Mouse (Mus musculus) testis, adult 2 months (tissue): Measurements from ENCODE around the gene Epb41. TPM values are rescaled to one million over a fixed set of nuclear protein-coding genes. Genes with fewer than 3 reads are reported as not detected.

Source experiments
- H3K27ac ChIP-seq: fragments of 200-500 bp; 2 replicates; pipeline ENCODE4 v1.5.1; 2012; ENCODE audit warnings: low read depth, low read length; ENCODE audit not compliant: control insufficient read depth, insufficient read depth
- H3K27me3 ChIP-seq: fragments of 200-500 bp; 2 replicates; pipeline ENCODE4 v1.6.1; 2012; ENCODE audit warnings: mild to moderate bottlenecking, low read length, moderate library complexity; ENCODE audit not compliant: control insufficient read depth, insufficient read depth
- H3K36me3 ChIP-seq: fragments of 200-500 bp; 2 replicates; pipeline ENCODE4 v1.6.1; 2012; ENCODE audit warnings: mild to moderate bottlenecking, low read length; ENCODE audit not compliant: control insufficient read depth, insufficient read depth
- H3K4me1 ChIP-seq: fragments of 200-500 bp; 2 replicates; pipeline ENCODE4 v1.6.1; 2012; ENCODE audit warnings: low read length; ENCODE audit not compliant: control insufficient read depth, insufficient read depth
- H3K4me3 ChIP-seq: fragments of 200-500 bp; 2 replicates; pipeline ENCODE4 v1.5.1; 2012; ENCODE audit warnings: low read depth, mild to moderate bottlenecking, low read length, moderate library complexity, mixed read lengths; ENCODE audit not compliant: control insufficient read depth
- CTCF ChIP-seq: fragments of 200-500 bp; IDR thresholded peaks from 2 replicates; pipeline ENCODE4 v1.5.1; 2012; ENCODE audit warnings: low read depth, mild to moderate bottlenecking, inconsistent platforms, low read length, moderate library complexity; ENCODE audit not compliant: control insufficient read depth, insufficient read depth, insufficient replicate concordance
- POLR2A ChIP-seq: fragments of 200-500 bp; IDR thresholded peaks from 2 replicates; pipeline ENCODE4 v1.6.1; 2012; ENCODE audit warnings: low read depth, mild to moderate bottlenecking, inconsistent platforms, low read length, moderate library complexity; ENCODE audit not compliant: control insufficient read depth
- polyA plus RNA-seq: library from polyadenylated mRNA; depleted of rRNA; stranded (reverse); fragments of >200 nt; gene quantifications from 2 replicates; pipeline ENCODE4 v1.2.3, GENCODE M21; 2012

The Epb41 gene
- polyA plus RNA-seq, 1 experiment = 8.7 TPM

DNA sequence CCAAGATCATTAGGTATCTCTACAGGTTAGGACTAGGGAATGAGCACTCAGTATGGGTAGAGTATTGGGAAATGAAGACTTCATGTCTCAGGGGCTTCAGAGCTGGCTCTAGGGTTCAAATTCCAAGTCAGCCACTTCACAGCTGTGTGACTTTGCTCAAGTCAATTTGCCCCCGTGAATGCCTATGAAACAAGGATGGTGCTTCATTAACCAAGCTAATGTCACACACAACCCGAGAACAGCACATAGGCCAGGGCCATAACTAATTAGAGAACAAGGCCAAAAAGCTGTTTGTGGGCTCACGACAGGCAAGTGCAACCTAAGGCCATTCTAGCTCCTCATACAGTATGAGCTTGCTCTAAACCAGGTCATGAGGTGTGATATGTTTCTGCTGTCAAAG is 3.0 kb downstream of the Epb41 start:
- H3K4me3 ChIP-seq = no peak overlapping the region
- H3K27me3 ChIP-seq = peaks cover 3% of the 10 kb centered on the region; the same call in 1 of the 2 replicates
- no peaks in the 10 kb centered on the region for H3K36me3 ChIP-seq
- H3K27ac ChIP-seq = no peak overlapping the region
- TF ChIP-seq CTCF = no peak
- TF ChIP-seq POLR2A = no peak
- H3K4me1 ChIP-seq = peaks cover 19% of the 10 kb centered on the region

- H3K36me3 ChIP-seq = no peaks in the 10 kb centered on the region
- TF ChIP-seq CTCF (no peak), POLR2A (no peak)
- H3K4me1 ChIP-seq = peaks cover 15% of the 10 kb centered on the region
- H3K27ac ChIP-seq = no peak overlapping the region
- H3K4me3 ChIP-seq = no peak overlapping the region
- H3K27me3 ChIP-seq = peaks cover 3% of the 10 kb centered on the region; the same call in 1 of the 2 replicates
These were observed 3.4 kb downstream of the Epb41 start for GRCm38 (mm10) chr4:132071674-132072073.

- TF ChIP-seq POLR2A (no peak), CTCF (no peak)
These were observed 7.2 kb downstream of the Epb41 start for GRCm38 (mm10) chr4:132067938-132068235.

GRCm38 (mm10) chr4:132067112-132067937 is 7.8 kb downstream of the Epb41 start:
- H3K27me3 ChIP-seq = no peaks in the 10 kb centered on the region
- H3K36me3 ChIP-seq = no peaks in the 10 kb centered on the region
- no peak for TF ChIP-seq POLR2A
- no peak for TF ChIP-seq CTCF

More at GRCm38 (mm10) chr4:132067938-132068235, 7.2 kb downstream of the Epb41 start:
- Histone ChIP-seq H3K36me3 (no peaks in the 10 kb centered on the region), H3K27ac (no peak overlapping the region), H3K27me3 (no peaks in the 10 kb centered on the region), H3K4me3 (no peak overlapping the region), H3K4me1 (no peaks in the 10 kb centered on the region; the same call in 1 of the 2 replicates)

GRCm38 (mm10) chr4:132066101-132066773 is 8.9 kb downstream of the Epb41 start:
- TF ChIP-seq POLR2A = no peak
- no peak for TF ChIP-seq CTCF
- Histone ChIP-seq H3K36me3 (no peaks in the 10 kb centered on the region), H3K4me1 (no peaks in the 10 kb centered on the region; the same call in 1 of the 2 replicates), H3K27me3 (no peaks in the 10 kb centered on the region), H3K4me3 (no peak overlapping the region), H3K27ac (no peak overlapping the region)

More at GRCm38 (mm10) chr4:132067112-132067937, 7.8 kb downstream of the Epb41 start:
- H3K27ac ChIP-seq = no peak overlapping the region
- H3K4me1 ChIP-seq = no peaks in the 10 kb centered on the region; the same call in 1 of the 2 replicates
- no peak overlapping the region for H3K4me3 ChIP-seq

- no peaks in the 10 kb centered on the region for H3K27me3 ChIP-seq
- no peak overlapping the region for H3K4me3 ChIP-seq
- no peaks in the 10 kb centered on the region; the same call in 1 of the 2 replicates for H3K4me1 ChIP-seq
- no peaks in the 10 kb centered on the region for H3K36me3 ChIP-seq
- TF ChIP-seq CTCF (no peak), POLR2A (no peak)
- H3K27ac ChIP-seq = no peak overlapping the region
These were observed 9.5 kb downstream of the Epb41 start for GRCm38 (mm10) chr4:132065578-132065977.

GRCm38 (mm10) chr4:132064550-132064949 is 10.6 kb downstream of the Epb41 start:
- H3K27ac ChIP-seq = no peak overlapping the region
- no peaks in the 10 kb centered on the region for H3K36me3 ChIP-seq
- H3K4me1 ChIP-seq = no peaks in the 10 kb centered on the region; the same call in 1 of the 2 replicates
- H3K27me3 ChIP-seq = no peaks in the 10 kb centered on the region
- H3K4me3 ChIP-seq = no peak overlapping the region
- TF ChIP-seq POLR2A (no peak), CTCF (no peak)
